In genomic region chr11:95586751-95587422, GRCm38 (mm10) we compare ENCODE assay signal across 9 mouse cellular contexts. TPM values are rescaled to one million over a fixed set of nuclear protein-coding genes. Genes with fewer than 3 reads are reported as not detected.
A peak's percentile ranks its signal among the peaks of the same experiment; 100 is the strongest.
DNase-seq lines count a peak whose midpoint lies in the region; ATAC-seq lines count a peak whose summit lies in the region.
"Had no signal": no experiment of that assay in that cellular context is flagged by ENCODE, and none has a peak within 500 bp of the region (broad histone marks: within the 10 kb centered on the region; RNA-seq: fewer than 3 reads in every experiment).

No protein-coding gene starts in this region.

- H3K27ac ChIP-seq in heart, embryonic 14.5 days (replicated peaks in 1 of 2; ENCODE audit: control insufficient read depth in 1 of 2, insufficient read depth in 1 of 2, low read depth in 2 of 2, low read length in 2 of 2) = no peak overlapping the region
- H3K27ac ChIP-seq in embryonic facial prominence, embryonic 10.5 days (replicated peaks) = peak overlapping the region; percentile 55
- H3K27ac ChIP-seq in hindbrain, embryonic 15.5 days (replicated peaks) = peak overlapping the region; percentile 64; the same call in 1 of the 2 replicates
- H3K27ac ChIP-seq in midbrain, embryonic 16.5 days (ENCODE audit: low read length) = no peak overlapping the region

- H3K9me3 ChIP-seq in heart, embryonic 14.5 days (ENCODE audit: control insufficient read depth, low read length) = no peaks in the 10 kb centered on the region
- H3K9me3 ChIP-seq in embryonic facial prominence, embryonic 10.5 days = no peaks in the 10 kb centered on the region
- H3K9me3 ChIP-seq in hindbrain, embryonic 15.5 days = no peaks in the 10 kb centered on the region
- H3K9me3 ChIP-seq in midbrain, embryonic 16.5 days (replicated peaks; ENCODE audit: control insufficient read depth, low read length, poor library complexity, severe bottlenecking) = no peaks in the 10 kb centered on the region
- H3K9me3 ChIP-seq: G1E had no signal

- intact Hi-C loops in heart, postnatal 36 days (cut with DNase I) = loop anchor here (1.0 to 2.0 kb wide), 2 partner anchors 54 to 62 kb away; no protein-coding TSS in a partner anchor

- no peak for ATAC-seq in heart, embryonic 14.5 days (ENCODE audit: insufficient number of reproducible peaks, insufficient read depth, low FRiP score, low read depth)
- ATAC-seq in hindbrain, embryonic 15.5 days (ENCODE audit: low FRiP score, low read depth) = no peak; the same call in 1 of the 2 replicates
- peak; percentile 56 for ATAC-seq in midbrain, embryonic 16.5 days
- no peak for ATAC-seq in erythroblast, adult 5-6 weeks (replicated peaks; ENCODE audit: low FRiP score, poor library complexity, severe bottlenecking)

- H3K36me3 ChIP-seq in heart, embryonic 14.5 days (ENCODE audit: control insufficient read depth, insufficient read depth, low read length) = no peaks in the 10 kb centered on the region
- H3K36me3 ChIP-seq in embryonic facial prominence, embryonic 10.5 days (replicated peaks) = no peaks in the 10 kb centered on the region
- no peaks in the 10 kb centered on the region for H3K36me3 ChIP-seq in hindbrain, embryonic 15.5 days
- H3K36me3 ChIP-seq in midbrain, embryonic 16.5 days (ENCODE audit: control insufficient read depth, insufficient read depth, low read length) = no peaks in the 10 kb centered on the region
- H3K36me3 ChIP-seq: G1E had no signal

- H3K4me2 ChIP-seq in heart, embryonic 14.5 days (ENCODE audit: low read length) = peak overlapping the region; percentile 78
- peak overlapping the region; percentile 92 for H3K4me2 ChIP-seq in hindbrain, embryonic 15.5 days
- peak overlapping the region; percentile 68 for H3K4me2 ChIP-seq in midbrain, embryonic 16.5 days (ENCODE audit: low read length)

- 2% methylated on average over 27 of the region's 27 CpGs for WGBS in heart, embryonic 14.5 days
- WGBS in embryonic facial prominence, embryonic 10.5 days = under 1% methylated on average over 27 of the region's 27 CpGs
- under 1% methylated on average over 27 of the region's 27 CpGs for WGBS in hindbrain, embryonic 15.5 days
- 0% methylated on average over 27 of the region's 27 CpGs for WGBS in midbrain, embryonic 16.5 days

- peak overlapping the region; percentile 41 to 47 for H3K4me3 ChIP-seq in heart, embryonic 14.5 days (ENCODE audit: control insufficient read depth in 1 of 2, insufficient read depth in 1 of 2, low read depth in 1 of 2, low read length in 2 of 2)
- H3K4me3 ChIP-seq in embryonic facial prominence, embryonic 10.5 days = peak overlapping the region; percentile 56
- H3K4me3 ChIP-seq in hindbrain, embryonic 15.5 days = peak overlapping the region; percentile 53
- H3K4me3 ChIP-seq in midbrain, embryonic 16.5 days (ENCODE audit: low read depth, low read length) = peak overlapping the region; percentile 43

- peaks cover 16 to 19% of the 10 kb centered on the region in 2 experiments for H3K4me1 ChIP-seq in heart, embryonic 14.5 days (ENCODE audit: control insufficient read depth in 2 of 2, insufficient read depth in 2 of 2, low read length in 2 of 2)
- peaks cover 68% of the 10 kb centered on the region for H3K4me1 ChIP-seq in embryonic facial prominence, embryonic 10.5 days
- H3K4me1 ChIP-seq in hindbrain, embryonic 15.5 days (replicated peaks) = peaks cover 34% of the 10 kb centered on the region
- peaks cover 22% of the 10 kb centered on the region for H3K4me1 ChIP-seq in midbrain, embryonic 16.5 days (ENCODE audit: control insufficient read depth, insufficient read depth, low read length)

- DNase-seq in heart, postnatal 36 days = no peak
- DNase-seq in embryonic facial prominence, embryonic 10.5 days (ENCODE audit: low spot score) = peak; percentile 44
- no peak for DNase-seq in adrenal gland, postnatal 10 days
- DNase-seq in gastrocnemius, adult 8-10 months (ENCODE audit: low spot score in 2 of 2) = no peak

- peak overlapping the region; percentile 57; the same call in 1 of the 2 replicates for H3K9ac ChIP-seq in heart, embryonic 14.5 days (ENCODE audit: low read length)
- peak overlapping the region; percentile 60 for H3K9ac ChIP-seq in hindbrain, embryonic 15.5 days
- H3K9ac ChIP-seq in midbrain, embryonic 16.5 days (ENCODE audit: low read depth, low read length) = peak overlapping the region; percentile 59

- H3K27me3 ChIP-seq in heart, embryonic 14.5 days (ENCODE audit: control insufficient read depth, insufficient read depth, low read length) = peaks cover 86% of the 10 kb centered on the region
- peaks cover 100% of the 10 kb centered on the region for H3K27me3 ChIP-seq in embryonic facial prominence, embryonic 10.5 days (replicated peaks; ENCODE audit: low read depth, poor library complexity, severe bottlenecking)
- H3K27me3 ChIP-seq in hindbrain, embryonic 15.5 days = peaks cover 33% of the 10 kb centered on the region
- H3K27me3 ChIP-seq in midbrain, embryonic 16.5 days (ENCODE audit: control insufficient read depth, insufficient read depth, low read depth, low read length) = peaks cover 44% of the 10 kb centered on the region

RNA-seq across cellular contexts. Expression of gene Ngfr, which starts 0.6 kb away (rescaled TPM):
- 1.2 and 3.0 TPM in 2 replicates for polyA plus RNA-seq in heart, embryonic 14.5 days (2014; fragmentation: Nextera tagmentation; extraction: Ambion mirVana)
- total RNA-seq in heart, postnatal 36 days (2021) = under 1 TPM; 0.33 to 0.92 TPM
- polyA plus RNA-seq in embryonic facial prominence, embryonic 10.5 days (2016; fragmentation: Nextera tagmentation; extraction: Ambion mirVana) = 21.7 and 23.5 TPM in 2 replicates
- polyA plus RNA-seq in hindbrain, embryonic 15.5 days (2015; fragmentation: Nextera tagmentation; extraction: Ambion mirVana) = 42.8 and 44.9 TPM in 2 replicates
- polyA plus RNA-seq in midbrain, embryonic 16.5 days (2015; fragmentation: Nextera tagmentation; extraction: Ambion mirVana) = 10.2 and 10.8 TPM in 2 replicates
- total RNA-seq in adrenal gland, postnatal 10 days (2021) = 10 to 100 TPM; 12.6 to 23.8 TPM
- total RNA-seq in erythroblast, adult 5-6 weeks (2015; ENCODE audit: low replicate concordance) = not detected in 2 replicates
- not detected in 2 replicates for total RNA-seq in erythroblast, adult 5-6 weeks (2017; ENCODE audit: low replicate concordance)
- total RNA-seq in gastrocnemius, adult 8-10 months (2022) = 1 to 10 TPM in 1 of 4 experiments, under 1 TPM in 3; 0.12 to 1.0 (median 0.29) TPM
- polyA plus RNA-seq: G1E had no signal

Comparison
In these comparisons a context has a peak if more than half of its experiments do, and no peak if none do; other contexts are left out.
1. H3K27ac ChIP-seq: peak in embryonic facial prominence, embryonic 10.5 days (single experiment) and hindbrain, embryonic 15.5 days (single experiment); none in heart, embryonic 14.5 days (0 of 2) and midbrain, embryonic 16.5 days (single experiment).
2. RNA of gene Ngfr, which starts 0.6 kb away (total RNA-seq): 12.6 to 23.8 TPM in adrenal gland, postnatal 10 days; 0.33 to 0.92 TPM in heart, postnatal 36 days, 0.12 to 1.0 TPM in gastrocnemius, adult 8-10 months and not detected in erythroblast, adult 5-6 weeks; every median in the first group is over 4 times any median in the second.
3. Peak in every context shown above with its lines, with median percentiles within 50 percentile points of each other: H3K4me2 ChIP-seq, H3K4me3 ChIP-seq and H3K9ac ChIP-seq.